Mouse (Mus musculus) layer of hippocampus, adult 6 months (tissue): ENCODE results near the gene Lrrc34. TPM values are rescaled to one million over a fixed set of nuclear protein-coding genes. Genes with fewer than 3 reads are reported as not detected.

Source experiments
- long read RNA-seq, 2 experiments: library from polyadenylated mRNA; unstranded; transcript quantifications; one replicate each; pipeline ENCODE4 v2.0.0; 2019 to 2020
- polyA plus RNA-seq: library from polyadenylated mRNA; unstranded; fragments of <200 nt; fragmentation: Nextera tagmentation; gene quantifications from 2 replicates; pipeline ENCODE4 v1.2.3, GENCODE M21; 2021

Gene Lrrc34
- 0.35 and 1.7 TPM in 2 replicates for polyA plus RNA-seq
- long read RNA-seq, experiment 1, result 0 reads
- long read RNA-seq, experiment 2, partial matches to known transcripts, result 0 of 1 reads
- long read RNA-seq, experiment 2, other reads (novel, unspliced or antisense), result 0 of 1 reads

GRCm38 (mm10) chr3:30647440-30648090, at the start of gene Lrrc34:
TSS of gene Lrrc34 (minus strand) at chr3:30647869.

GRCm38 (mm10) chr3:30644207-30644606, 3.5 kb downstream of the Lrrc34 start, which contains the start of gene Lrriq4:
TSS of gene Lrriq4 (plus strand) at chr3:30644507.

DNA sequence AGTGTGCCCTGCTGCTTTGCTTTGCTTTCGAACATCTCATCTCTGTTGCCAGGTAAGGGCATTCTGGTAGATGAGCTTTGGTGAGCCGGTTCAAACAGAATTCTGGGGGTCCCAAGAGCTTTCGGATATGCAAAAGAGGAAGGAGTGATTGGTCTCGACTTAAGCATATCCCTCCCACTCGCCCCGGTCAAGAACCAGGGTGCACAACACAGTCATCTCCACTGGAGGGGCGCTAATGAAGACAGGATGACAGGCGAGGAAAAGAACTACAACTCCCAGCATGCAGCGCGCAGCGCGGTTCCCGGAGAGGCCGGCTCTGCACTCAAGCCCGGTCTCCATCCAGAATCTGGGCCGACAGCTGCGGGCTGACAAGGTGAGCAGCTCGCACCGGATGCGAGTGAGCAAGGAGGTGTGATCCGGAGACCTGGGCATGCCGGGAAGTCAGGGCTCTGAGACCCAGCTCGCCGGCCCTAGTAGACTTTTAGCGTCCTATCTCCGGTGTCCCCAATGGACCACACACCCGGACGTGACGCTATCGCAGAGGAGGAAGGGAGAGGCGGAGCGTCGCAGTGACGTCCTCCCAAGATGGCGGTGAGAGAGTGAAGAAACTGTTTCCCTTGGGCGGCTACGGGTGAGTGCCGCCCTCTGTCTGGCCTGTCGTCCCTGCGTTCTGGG, 45.5 kb downstream of the Lrrc34 start, which contains the start of gene Mynn:
TSS of gene Mynn (plus strand) at position 1 of the 675 bp plus-strand sequence.

DNA sequence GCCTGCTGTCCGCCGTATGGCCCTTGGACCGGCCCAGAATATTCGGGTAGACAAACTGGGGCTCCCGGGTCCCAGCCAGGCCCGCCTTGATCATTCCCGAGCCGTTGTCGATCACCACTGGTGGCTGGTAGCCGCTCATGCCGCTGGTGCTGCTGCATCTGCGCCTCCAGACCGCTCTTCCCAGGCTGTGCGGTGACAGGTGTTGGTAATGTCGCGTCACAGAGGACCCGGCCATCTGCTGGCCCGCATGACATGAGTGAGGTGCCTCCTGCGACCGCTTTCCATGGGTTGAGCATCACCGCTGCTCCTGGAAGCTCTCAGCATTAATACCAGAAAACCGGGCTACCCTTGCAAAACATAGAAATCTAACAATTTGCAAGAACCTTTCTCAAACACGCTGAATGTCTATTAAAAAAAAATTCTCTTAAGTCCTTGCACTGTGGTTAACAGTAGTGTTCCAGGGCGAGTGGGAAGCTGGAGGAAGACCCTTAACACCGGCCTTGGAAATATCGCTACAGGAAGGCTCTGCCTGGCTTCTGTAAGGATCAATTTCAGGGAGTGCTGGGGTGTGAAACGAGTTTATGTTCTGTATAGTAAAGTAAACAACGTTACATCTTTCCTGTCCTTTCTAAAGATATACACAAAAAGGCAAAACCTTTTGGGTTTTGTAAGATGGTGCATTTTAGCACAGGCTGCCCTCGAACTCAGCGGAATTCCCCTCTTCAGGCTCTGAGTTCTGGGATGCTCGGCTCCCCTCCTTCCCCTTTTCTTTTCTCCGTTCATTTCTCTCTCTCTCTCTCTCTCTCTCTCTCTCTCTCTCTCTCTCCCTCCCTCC, 47.7 kb downstream of the Lrrc34 start, which contains the start of gene Actrt3:
TSS of gene Actrt3 (minus strand) at position 229 of the 835 bp plus-strand sequence.

Other genes with a start within 250 kb of the Lrrc34 start
- gene Mecom, start 99.9 kb downstream of the Lrrc34 start, polyA plus RNA-seq, result 0.60 and 0.75 TPM in 2 replicates
- 0.73 TPM in 2 replicates for gene Actrt3, start 47.9 kb downstream of the Lrrc34 start, polyA plus RNA-seq
- 5.8 and 6.7 TPM in 2 replicates for gene Mynn, start 45.8 kb downstream of the Lrrc34 start, polyA plus RNA-seq
- gene Lrriq4, start 3.4 kb downstream of the Lrrc34 start, polyA plus RNA-seq, result not detected in 2 replicates
- not detected in 2 replicates for gene Lrrc31, start 52.0 kb upstream of the Lrrc34 start, polyA plus RNA-seq
- gene Samd7, start 98.4 kb upstream of the Lrrc34 start, polyA plus RNA-seq, result not detected in 2 replicates
- gene Sec62, start 145.0 kb upstream of the Lrrc34 start, polyA plus RNA-seq, result 247 and 276 TPM in 2 replicates
- 1.1 and 1.2 TPM in 2 replicates for gene Gpr160, start 208.1 kb upstream of the Lrrc34 start, polyA plus RNA-seq